Mouse (Mus musculus) kidney, postnatal 25 days (tissue): ENCODE measurements around the gene Itpr1.
A peak's percentile ranks its signal among the peaks of the same experiment; 100 is the strongest.
"Not testable (repeated sequence)": the region's sequence is repeated elsewhere in the genome, so short reads cannot be mapped to it uniquely, and the experiment has no call there.

Experiments used
- DNase-seq, 2 experiments: peaks; one replicate each; pipeline ENCODE4 v3.0.0; 2021; ENCODE audit warnings: mixed read lengths in 2 of 2

The Itpr1 gene

DNA sequence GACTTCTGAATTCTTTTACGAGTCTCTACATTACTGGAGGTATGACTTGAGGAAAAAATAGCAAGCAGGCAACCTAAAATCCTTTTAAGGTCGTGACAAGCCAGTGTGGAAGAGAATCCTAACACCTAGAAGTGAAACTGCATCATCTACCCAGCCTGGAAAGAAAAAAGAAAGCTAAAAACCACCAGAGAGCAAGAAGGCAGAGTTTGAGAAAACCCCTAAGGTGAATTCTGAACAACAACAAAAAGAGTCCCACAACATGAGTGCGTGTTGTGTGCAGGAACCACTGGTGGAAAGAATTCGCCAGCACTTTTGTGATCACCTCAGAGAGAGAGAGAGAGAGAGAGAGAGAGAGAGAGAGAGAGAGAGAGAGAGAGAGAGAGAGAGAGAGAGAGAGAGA, 340.6 kb downstream of the Itpr1 start:
- no peak for DNase-seq

DNA sequence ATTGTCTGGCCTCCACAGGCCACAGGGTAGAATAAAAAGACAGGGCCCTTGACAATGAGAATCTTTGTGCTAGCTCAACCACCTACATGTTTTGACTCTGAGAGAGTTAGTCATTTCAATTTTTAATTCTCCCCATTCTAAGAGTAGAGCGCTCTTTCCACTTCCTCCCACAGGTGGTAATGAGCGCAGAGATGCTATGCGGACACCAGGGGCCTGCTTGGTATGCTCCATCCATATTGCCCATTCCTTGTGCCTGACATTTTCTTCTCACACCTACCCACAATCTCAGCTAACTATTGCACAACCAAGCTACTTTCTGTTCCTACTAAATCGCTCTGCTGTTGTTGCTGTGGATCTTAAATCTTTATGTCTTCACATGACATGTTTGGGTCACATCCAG, 341.5 kb downstream of the Itpr1 start:
- no peak for DNase-seq

- DNase-seq = no peak
Observed at GRCm38 (mm10) chr6:108554878-108555277, 342.0 kb downstream of the Itpr1 start.

DNA sequence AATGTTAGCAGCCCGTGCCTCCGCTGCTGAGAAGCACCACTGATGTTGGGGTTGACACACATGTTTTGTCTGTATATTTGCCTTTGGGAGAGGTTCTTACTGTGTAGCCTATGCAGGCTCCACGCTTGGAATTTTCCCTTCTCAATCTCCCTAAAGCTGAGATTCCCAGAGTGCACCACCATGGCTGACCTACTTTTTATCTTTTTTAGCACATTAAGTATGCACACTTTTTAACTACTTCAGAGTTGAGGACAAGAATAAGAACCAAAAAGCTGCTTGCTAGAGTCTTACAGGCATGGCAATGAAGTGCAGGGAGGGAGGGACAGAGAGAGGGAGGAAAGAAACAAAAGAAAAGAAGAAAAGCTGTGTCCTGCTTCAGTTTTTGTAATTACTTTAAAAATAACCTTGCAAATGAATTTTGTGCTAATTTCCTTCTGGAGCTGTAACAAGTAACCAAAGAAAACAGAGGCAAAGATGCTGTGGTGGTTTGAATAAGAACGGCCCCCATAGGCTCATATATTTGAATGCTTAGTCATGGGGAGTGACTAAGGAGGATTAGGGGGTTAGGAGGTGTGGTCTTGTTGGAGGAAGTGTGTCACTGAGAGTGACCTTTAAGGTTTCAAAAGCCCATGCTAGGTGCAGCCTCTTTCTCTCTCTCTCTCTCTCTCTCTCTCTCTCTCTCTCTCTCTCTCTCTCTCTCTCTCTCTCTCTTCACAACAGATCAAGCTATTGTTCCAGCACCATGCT, 344.9 kb downstream of the Itpr1 start:
- no peak for DNase-seq

GRCm38 (mm10) chr6:108559226-108559625, 346.3 kb downstream of the Itpr1 start:
- not testable (repeated sequence) for DNase-seq

DNA sequence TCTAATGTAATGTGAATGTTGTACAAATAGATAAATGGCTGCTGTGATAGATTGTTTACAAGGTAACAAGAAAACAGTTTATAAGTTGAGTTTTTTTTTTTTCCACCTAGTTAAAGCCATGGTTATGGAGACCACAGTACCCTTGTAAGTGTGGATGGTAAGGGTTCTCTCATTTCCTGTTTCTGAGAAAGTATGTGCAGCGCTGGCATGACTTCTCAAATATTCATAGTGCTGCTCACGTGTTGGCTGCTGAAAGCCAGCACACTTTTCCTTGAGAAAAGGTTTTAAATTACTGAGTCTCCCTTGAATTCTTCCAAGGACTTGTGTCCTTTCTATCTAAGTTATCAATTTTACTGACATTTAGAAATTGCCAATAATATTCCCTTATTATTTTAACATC, 350.1 kb downstream of the Itpr1 start:
- DNase-seq = no peak

DNA sequence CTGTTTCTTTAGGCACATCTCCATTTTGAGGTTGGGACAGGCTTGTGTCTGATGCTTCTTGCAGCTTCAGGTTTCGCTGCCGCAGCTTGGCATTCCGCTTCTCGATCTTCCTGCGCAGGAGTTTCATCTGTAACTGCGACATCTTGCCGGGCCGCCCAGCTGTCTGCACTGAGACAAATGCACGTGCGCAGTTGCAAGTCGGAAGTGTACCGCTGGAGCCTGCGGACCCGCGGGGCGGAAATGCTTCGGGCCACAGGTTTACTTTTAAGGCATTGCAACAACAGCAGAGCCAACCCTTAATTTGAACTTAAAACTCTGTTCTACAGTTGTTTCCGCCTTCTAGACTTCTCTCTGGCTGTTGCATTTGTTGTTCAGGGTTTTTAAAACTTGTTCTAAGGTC, 352.6 kb downstream of the Itpr1 start:
- DNase-seq = not testable (repeated sequence)

GRCm38 (mm10) chr6:108566549-108566948, 353.7 kb downstream of the Itpr1 start:
- no peak for DNase-seq

GRCm38 (mm10) chr6:108569460-108570187, 356.7 kb downstream of the Itpr1 start:
- DNase-seq = peak; percentile 10 to 67

- peak; percentile 59 to 84 for DNase-seq
Observed at GRCm38 (mm10) chr6:108570351-108571041, 357.6 kb downstream of the Itpr1 start.

DNA sequence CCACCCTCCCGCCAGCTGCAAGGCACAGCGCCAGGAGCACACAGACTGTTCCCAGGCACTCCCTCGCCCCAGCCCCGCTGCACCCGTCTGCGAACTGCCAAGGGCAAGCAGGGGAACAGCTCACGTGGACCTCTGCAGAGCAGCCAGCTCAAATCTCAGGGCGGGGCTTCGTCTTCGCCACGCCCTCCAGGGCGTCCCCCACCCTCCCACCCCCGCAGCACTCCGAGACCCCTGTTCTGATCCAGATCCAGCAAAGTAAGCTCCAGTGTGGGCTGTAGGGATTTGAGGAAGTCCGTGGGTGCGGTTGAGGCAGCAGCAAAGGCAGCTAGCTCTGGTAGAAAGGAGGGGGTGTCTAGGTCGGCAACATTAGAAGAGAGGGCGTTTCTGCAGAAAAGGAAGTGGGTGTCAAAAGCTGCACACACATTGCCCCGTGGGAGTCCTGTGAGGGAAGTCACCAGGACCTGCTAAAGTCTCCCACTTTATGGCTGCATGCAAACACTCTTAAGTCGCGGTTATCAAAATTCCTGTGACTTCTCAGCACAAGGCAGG, 358.2 kb downstream of the Itpr1 start:
- peak; percentile 87 to 97 for DNase-seq

- DNase-seq = no peak
Observed at GRCm38 (mm10) chr6:108572646-108573045, 359.8 kb downstream of the Itpr1 start.

- DNase-seq = no peak
Observed at GRCm38 (mm10) chr6:108577056-108577455, 364.2 kb downstream of the Itpr1 start.

DNA sequence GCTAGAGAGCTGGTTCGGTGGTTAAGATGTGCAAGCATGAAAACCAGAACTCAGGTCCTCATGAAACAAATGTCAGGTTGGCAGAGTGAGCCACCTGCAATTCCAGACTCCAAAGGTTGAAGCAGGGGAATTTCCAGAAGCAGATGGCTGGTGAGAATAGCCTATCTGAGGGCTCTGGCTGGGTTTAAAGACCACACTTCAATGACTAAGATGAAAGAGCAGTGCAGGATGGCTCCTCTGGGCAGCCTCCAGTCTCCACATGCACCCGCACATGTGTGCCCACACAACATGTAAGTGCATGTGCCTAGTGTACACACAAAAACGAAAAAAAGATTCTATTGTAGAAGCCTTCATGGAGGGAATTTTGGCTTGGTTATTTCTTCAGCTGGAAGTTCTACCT, 375.5 kb downstream of the Itpr1 start:
- no peak for DNase-seq

GRCm38 (mm10) chr6:108592227-108592626, 379.3 kb downstream of the Itpr1 start:
- DNase-seq = no peak

- DNase-seq = no peak
Observed at GRCm38 (mm10) chr6:108592636-108593035, 379.7 kb downstream of the Itpr1 start.

GRCm38 (mm10) chr6:108594171-108594841, 381.4 kb downstream of the Itpr1 start:
- no peak for DNase-seq

DNA sequence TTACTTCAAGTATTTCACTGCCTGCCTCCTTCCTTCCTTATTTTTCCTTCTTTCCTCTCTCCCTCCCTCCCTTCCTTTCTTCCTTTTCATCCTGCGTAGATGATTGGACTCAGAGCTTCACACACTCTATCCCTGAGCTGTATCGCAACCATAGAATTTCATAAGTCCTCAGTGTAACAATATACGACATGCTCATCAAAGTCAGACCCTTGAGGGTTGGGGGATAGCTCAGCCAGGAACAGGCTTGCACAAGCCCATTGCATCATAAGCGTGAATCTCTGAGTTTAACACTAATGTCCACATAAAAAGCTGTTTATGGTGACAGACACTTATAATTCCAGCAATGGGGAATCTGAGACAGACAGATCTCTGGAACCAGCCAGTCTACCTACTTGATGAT, 385.8 kb downstream of the Itpr1 start:
- DNase-seq = no peak

DNA sequence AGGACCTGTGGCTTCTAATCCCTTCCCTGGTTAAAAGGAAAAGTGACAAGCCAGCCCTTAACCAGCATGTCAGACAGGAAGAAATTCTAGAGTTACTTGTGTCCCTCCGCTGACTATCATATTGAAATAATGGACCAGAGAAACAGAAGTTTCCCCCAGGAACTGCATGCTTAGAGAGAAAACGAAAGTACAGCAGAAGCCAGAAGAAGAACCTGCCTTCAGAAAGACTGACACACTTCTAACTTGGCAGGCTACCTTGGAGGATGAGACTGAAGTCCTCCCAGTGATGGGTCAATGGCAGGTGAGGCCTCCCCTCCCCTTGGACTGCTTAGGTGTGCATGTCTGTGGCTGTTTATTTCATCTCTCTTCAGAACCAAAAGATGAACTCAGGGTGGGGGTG, 386.4 kb downstream of the Itpr1 start:
- no peak for DNase-seq
